Mouse (Mus musculus) kidney, embryonic 14.5 days (tissue): ENCODE results near the gene Rdh9. TPM values are rescaled to one million over a fixed set of nuclear protein-coding genes. Genes with fewer than 3 reads are reported as not detected.

Experiments used
- ATAC-seq: fragments of 200-750 bp; cut with Nextera tagmentation; 2 replicates; pipeline ENCODE4 v1.8.0; 2017; ENCODE audit warnings: moderate number of reproducible peaks, mild to moderate bottlenecking, moderate TSS enrichment, moderate library complexity; ENCODE audit not compliant: low FRiP score, low TSS enrichment
- H3K27ac ChIP-seq: fragments of 300-500 bp; sonication (generic); 2 replicates; pipeline ENCODE4 v1.5.1; 2014; ENCODE audit warnings: low read depth, mild to moderate bottlenecking, low read length, moderate library complexity, mixed read lengths
- H3K27me3 ChIP-seq: fragments of 300-500 bp; sonication (generic); 2 replicates; pipeline ENCODE4 v1.6.1; 2014; ENCODE audit warnings: mild to moderate bottlenecking, low read length; ENCODE audit not compliant: control insufficient read depth, insufficient read depth
- H3K36me3 ChIP-seq: fragments of 300-500 bp; sonication (generic); 2 replicates; pipeline ENCODE4 v1.6.1; 2014; ENCODE audit warnings: low read length, mixed read lengths; ENCODE audit not compliant: control insufficient read depth, insufficient read depth
- H3K4me1 ChIP-seq: fragments of 300-500 bp; sonication (generic); 2 replicates; pipeline ENCODE4 v1.6.1; 2014; ENCODE audit warnings: low read length, mixed read lengths; ENCODE audit not compliant: control insufficient read depth, insufficient read depth
- H3K4me2 ChIP-seq: fragments of 300-500 bp; sonication (generic); replicated peaks from 2 replicates; pipeline ENCODE4 v1.6.1; 2014; ENCODE audit warnings: low read depth, mild to moderate bottlenecking, low read length
- H3K4me3 ChIP-seq: fragments of 300-500 bp; sonication (generic); 2 replicates; pipeline ENCODE4 v1.5.1; 2014; ENCODE audit warnings: mild to moderate bottlenecking, low read length
- H3K9ac ChIP-seq: fragments of 300-500 bp; sonication (generic); 2 replicates; pipeline ENCODE4 v1.6.1; 2014; ENCODE audit warnings: low read depth, mild to moderate bottlenecking, low read length, moderate library complexity
- H3K9me3 ChIP-seq: fragments of 300-500 bp; sonication (generic); 2 replicates; pipeline ENCODE4 v1.6.1; 2016; ENCODE audit warnings: low read length; ENCODE audit not compliant: control insufficient read depth
- WGBS: fragments of 180-500 bp; shearing (Covaris S2); extraction: QIAGEN DNeasy Blood & Tissue Kit; methylation state at CpG from one replicate; pipeline ENCODE4 v1.1.7; 2014; 5-methylcytosine and 5-hydroxymethylcytosine counted together
- polyA plus RNA-seq: library from polyadenylated mRNA; unstranded; fragments of >200 nt; fragmentation: Nextera tagmentation; extraction: Ambion mirVana; gene quantifications from 2 replicates; pipeline ENCODE4 v1.2.1, GENCODE M21; 2014

The Rdh9 gene
- polyA plus RNA-seq, 1 experiment from 2014 or later, result 0.32 TPM

- WGBS, result 46% methylated on average over 13 of the region's 13 CpGs
- Histone ChIP-seq H3K4me3 (no peak overlapping the region), H3K27me3 (no peaks in the 10 kb centered on the region), H3K4me1 (peaks cover 8% of the 10 kb centered on the region), H3K27ac (peak overlapping the region; percentile 45; the same call in 1 of the 2 replicates), H3K9me3 (no peaks in the 10 kb centered on the region), H3K36me3 (peaks cover 21% of the 10 kb centered on the region), H3K9ac (no peak overlapping the region), H3K4me2 (peak overlapping the region; percentile 56)
- ATAC-seq, result 0 out of 2 replicates have a peak, but pooled peaks have one; percentile 7
These were observed 37.9 kb upstream of the Rdh9 start for GRCm38 (mm10) chr10:127738151-127738882.

DNA sequence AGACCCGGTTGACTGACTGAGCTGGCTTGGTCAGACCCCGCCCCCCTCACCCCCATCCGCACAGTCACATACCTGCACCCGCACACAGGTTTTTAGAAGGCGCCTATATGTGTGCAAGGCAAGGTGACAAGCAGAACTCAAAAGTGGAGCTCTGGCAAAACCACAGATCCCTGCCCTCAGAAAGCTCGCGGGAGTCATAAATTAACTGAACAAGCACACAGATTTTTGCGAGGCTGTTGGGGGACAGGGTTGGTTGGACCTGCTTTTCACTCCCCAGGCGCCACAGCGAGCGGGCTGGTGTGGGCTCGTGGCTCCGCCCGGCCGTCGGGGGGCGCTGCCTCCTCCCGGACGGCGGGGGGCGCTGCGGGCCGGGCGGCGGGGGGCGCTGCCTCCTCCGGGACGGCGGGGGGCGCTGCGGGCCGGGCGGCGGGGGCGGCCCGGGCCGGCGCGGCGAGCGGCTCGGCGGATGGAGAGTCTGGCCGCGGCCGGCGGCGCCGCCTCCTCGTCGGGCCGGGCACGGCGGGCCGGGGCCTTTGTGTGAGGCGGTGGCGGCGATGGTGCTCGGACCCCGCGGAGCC is 37.0 kb upstream of the Rdh9 start, which contains the start of gene Zbtb39:
Gene Zbtb39, plus strand, starts transcription at position 456 of the 578 bp plus-strand sequence.
- Histone ChIP-seq H3K27me3 (no peaks in the 10 kb centered on the region), H3K9ac (peak within 1 kb of the TSS; percentile 98), H3K27ac (peak within 1 kb of the TSS; percentile 85), H3K36me3 (peaks cover 30% of the 10 kb centered on the region), H3K4me1 (peaks cover 8% of the 10 kb centered on the region), H3K9me3 (no peaks in the 10 kb centered on the region), H3K4me2 (peak within 1 kb of the TSS; percentile 56), H3K4me3 (peak within 1 kb of the TSS; percentile 96)
- under 1% methylated on average over 36 of the region's 61 CpGs for WGBS
- peak; percentile 84 for ATAC-seq

DNA sequence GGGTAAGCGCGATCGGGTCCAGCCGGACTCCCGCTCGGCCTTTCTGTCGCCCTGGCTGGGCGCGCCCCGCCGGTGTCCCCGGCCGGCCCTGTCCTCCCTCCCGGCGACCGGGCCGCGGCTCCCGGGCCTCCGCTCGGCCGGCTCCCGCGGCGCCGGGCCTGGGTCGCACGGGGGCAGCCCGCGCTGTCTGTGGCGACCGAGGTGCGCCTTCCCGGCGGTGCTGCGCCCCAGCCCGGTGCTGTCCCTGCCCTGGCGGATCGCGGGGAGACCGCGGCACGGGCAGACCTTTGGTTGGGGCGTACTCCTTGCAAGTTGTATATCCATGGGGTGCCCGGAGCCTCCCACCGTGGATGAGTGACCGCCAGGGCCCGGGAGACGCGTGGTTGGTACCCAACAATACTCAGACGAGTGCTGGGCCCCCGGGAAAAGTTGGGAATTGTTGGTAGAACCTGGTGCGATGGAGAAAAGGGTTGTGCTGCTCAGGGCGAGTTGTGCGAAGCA is 36.5 kb upstream of the Rdh9 start:
- WGBS, result under 1% methylated on average over 41 of the region's 55 CpGs
- H3K4me3 ChIP-seq, result peak overlapping the region; percentile 96
- peaks cover 8% of the 10 kb centered on the region for H3K4me1 ChIP-seq
- peak overlapping the region; percentile 85 for H3K27ac ChIP-seq
- peak; percentile 50; the same call in 1 of the 2 replicates for ATAC-seq
- no peaks in the 10 kb centered on the region for H3K9me3 ChIP-seq
- H3K27me3 ChIP-seq, result no peaks in the 10 kb centered on the region
- H3K9ac ChIP-seq, result peak overlapping the region; percentile 98
- peak overlapping the region; percentile 56 for H3K4me2 ChIP-seq
- peaks cover 35% of the 10 kb centered on the region for H3K36me3 ChIP-seq

DNA sequence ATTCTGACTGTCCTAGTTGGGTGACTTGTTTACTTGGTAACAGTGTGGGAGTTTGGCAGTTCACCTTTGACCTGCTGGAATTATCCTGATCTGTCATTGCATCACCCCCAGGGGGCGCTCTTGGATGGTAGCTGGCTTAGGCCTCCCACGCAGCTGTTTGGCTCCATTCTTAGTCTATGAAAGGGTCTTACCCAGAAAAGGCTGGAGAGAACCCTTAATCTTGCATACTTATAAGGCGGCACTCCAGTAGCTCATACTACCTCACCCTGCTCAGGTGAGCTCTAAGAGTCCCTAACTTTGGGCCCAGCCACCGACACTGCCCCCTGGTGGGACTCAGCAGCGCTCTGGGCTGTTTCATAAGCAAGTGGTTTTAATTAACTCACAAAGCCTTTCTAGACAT is 31.5 kb upstream of the Rdh9 start:
- Histone ChIP-seq H3K36me3 (peaks cover 73% of the 10 kb centered on the region), H3K9ac (no peak overlapping the region), H3K27ac (no peak overlapping the region), H3K27me3 (no peaks in the 10 kb centered on the region), H3K9me3 (no peaks in the 10 kb centered on the region), H3K4me3 (no peak overlapping the region), H3K4me2 (no peak overlapping the region), H3K4me1 (peaks cover 23% of the 10 kb centered on the region)
- no peak for ATAC-seq
- 70% methylated on average over 5 of the region's 5 CpGs for WGBS

DNA sequence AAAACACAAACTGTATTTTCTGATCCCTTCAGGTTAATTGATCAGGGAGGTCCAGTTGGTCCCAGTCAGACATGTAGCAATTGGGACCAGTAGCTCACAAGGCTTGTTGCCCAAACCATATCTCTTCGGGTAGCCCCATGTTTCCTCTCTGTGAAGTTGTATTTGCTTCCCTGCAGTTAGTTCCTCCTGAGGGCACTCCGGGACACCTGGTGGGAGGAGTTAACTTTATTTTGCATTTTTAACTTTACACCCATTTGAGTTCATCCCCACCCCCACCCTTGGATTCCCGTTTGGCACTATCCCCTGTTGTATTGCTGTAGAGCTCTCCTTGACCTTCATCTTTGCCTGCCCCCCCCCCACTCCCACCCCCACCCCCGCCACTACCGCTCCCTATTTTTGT is 30.3 kb upstream of the Rdh9 start:
- Histone ChIP-seq H3K4me1 (peaks cover 23% of the 10 kb centered on the region), H3K9ac (no peak overlapping the region), H3K27me3 (no peaks in the 10 kb centered on the region), H3K36me3 (peaks cover 73% of the 10 kb centered on the region), H3K4me3 (no peak overlapping the region), H3K27ac (no peak overlapping the region), H3K4me2 (no peak overlapping the region), H3K9me3 (no peaks in the 10 kb centered on the region)
- ATAC-seq, result no peak
- 77% methylated on average over 5 of the region's 5 CpGs for WGBS

- Histone ChIP-seq H3K9ac (0 out of 2 replicates have a peak overlapping the region, but pooled peaks have one; percentile 12), H3K4me2 (no peak overlapping the region), H3K4me1 (peaks cover 30% of the 10 kb centered on the region), H3K36me3 (peaks cover 62% of the 10 kb centered on the region), H3K27me3 (no peaks in the 10 kb centered on the region), H3K27ac (no peak overlapping the region), H3K9me3 (no peaks in the 10 kb centered on the region), H3K4me3 (no peak overlapping the region)
- ATAC-seq, result no peak
- 91% methylated on average over 8 of the region's 8 CpGs for WGBS
These were observed 28.9 kb upstream of the Rdh9 start for GRCm38 (mm10) chr10:127747254-127747653.

DNA sequence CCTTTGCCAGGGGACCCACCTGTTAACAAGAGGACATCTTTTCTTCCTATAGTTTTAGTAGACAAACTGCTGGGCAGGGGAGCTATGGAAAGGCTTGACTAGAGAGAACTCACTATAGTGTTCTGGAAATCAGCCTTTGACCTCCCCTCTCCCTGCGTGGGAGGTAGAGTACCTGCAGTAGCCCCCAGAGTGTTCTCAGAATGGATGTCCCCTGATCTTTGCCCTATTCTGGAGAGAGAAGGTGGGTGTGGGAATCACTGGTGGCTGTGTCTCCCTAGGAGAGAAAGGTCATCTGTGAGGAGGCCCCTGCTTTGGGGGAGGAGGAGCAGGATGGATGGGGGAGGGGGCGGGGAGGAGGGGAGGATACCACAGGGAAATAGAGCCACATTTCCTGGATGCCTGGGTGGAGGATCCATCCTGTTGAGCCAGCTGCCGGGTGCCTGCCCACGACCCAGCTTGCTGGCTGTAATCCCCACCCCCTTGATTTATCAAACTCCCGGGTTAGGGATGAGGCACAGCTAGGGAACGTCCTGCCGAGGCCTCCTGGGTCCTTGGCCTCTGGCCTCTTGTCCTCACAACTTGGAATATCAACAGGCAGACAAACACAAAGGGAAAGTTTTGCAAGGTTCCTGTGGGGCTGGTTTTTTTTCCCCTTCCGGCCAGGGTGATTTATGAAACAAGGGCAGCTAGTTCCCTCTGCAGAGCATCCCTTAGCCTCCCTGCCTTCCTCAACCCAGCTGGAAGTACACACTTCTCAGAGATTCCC is 27.2 kb upstream of the Rdh9 start:
- Histone ChIP-seq H3K9ac (0 out of 2 replicates have a peak overlapping the region, but pooled peaks have one; percentile 28), H3K36me3 (peaks cover 45% of the 10 kb centered on the region), H3K4me1 (peaks cover 30% of the 10 kb centered on the region), H3K4me3 (peak overlapping the region; percentile 24; the same call in 1 of the 2 replicates), H3K27me3 (no peaks in the 10 kb centered on the region), H3K4me2 (peak overlapping the region; percentile 34), H3K27ac (peak overlapping the region; percentile 67), H3K9me3 (no peaks in the 10 kb centered on the region)
- ATAC-seq, result peak; percentile 57
- WGBS, result 2% methylated on average over 7 of the region's 8 CpGs

DNA sequence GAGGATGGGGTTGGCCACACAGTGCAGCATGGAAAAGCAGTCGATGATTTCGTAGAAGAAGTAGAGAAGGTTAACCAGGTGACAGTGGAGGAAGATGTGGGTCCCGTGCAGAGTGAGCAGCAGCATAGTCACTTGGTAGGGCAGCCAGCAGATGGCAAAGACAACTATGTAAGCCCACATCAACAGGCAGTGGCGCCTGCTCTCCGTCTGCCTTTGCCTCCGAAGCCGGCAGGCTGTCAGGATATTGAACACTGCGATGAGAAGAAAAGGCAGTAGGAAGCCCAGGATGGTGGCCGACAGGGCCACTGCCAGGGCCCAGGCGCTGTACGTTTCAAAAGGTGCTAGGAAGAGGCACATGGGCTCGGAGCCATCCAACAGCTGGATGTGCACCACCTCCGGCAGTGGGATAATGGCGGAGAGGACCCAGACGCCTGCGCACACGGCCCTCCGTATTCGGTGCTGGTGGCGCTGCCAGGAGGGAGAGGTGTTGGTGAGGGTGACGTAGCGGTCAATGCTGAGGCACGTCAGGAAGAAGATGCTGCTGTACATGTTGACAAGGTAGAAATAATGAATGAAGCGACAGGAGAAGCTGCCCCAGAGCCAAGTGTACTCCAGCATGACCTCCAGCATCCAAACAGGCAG is 25.9 kb upstream of the Rdh9 start:
- Histone ChIP-seq H3K4me2 (peak overlapping the region; percentile 34), H3K27ac (peak overlapping the region; percentile 67; the same call in 1 of the 2 replicates), H3K4me3 (peak overlapping the region; percentile 24), H3K27me3 (no peaks in the 10 kb centered on the region), H3K4me1 (peaks cover 30% of the 10 kb centered on the region), H3K36me3 (peaks cover 32% of the 10 kb centered on the region), H3K9me3 (no peaks in the 10 kb centered on the region), H3K9ac (peak overlapping the region; percentile 18; the same call in 1 of the 2 replicates)
- WGBS, result 58% methylated on average over 24 of the region's 24 CpGs
- ATAC-seq, result no peak
